Mouse (Mus musculus): Measurements from ENCODE around the gene Mkrn2os. TPM values are rescaled to one million over a fixed set of nuclear protein-coding genes. Genes with fewer than 3 reads are reported as not detected.
A peak's percentile ranks its signal among the peaks of the same experiment; 100 is the strongest.

Gene Mkrn2os
- polyA plus RNA-seq, 1 experiment from 2014 or later: 0.12 TPM

GRCm38 (mm10) chr6:115574171-115574570, 18.2 kb downstream of the Mkrn2os start:
- H3K4me2 ChIP-seq (ENCODE audit: low read depth): no peak overlapping the region
- H3K36me3 ChIP-seq (ENCODE audit: control insufficient read depth, insufficient read depth, low read length): peaks cover 6% of the 10 kb centered on the region
- ATAC-seq (ENCODE audit: insufficient read depth, low FRiP score, low TSS enrichment) (no peak), DNase-seq (ENCODE audit: low spot score) (no peak)
- WGBS: 87% methylated on average over 7 of the region's 7 CpGs
- no peak overlapping the region for H3K4me3 ChIP-seq (ENCODE audit: low read depth, low read length)
- no peak overlapping the region for H3K9ac ChIP-seq (ENCODE audit: low read length)
- H3K27ac ChIP-seq (ENCODE audit: low read depth, low read length): no peak overlapping the region
- H3K9me3 ChIP-seq (ENCODE audit: control insufficient read depth, low read length): no peaks in the 10 kb centered on the region
- H3K4me1 ChIP-seq (ENCODE audit: control insufficient read depth, insufficient read depth, low read length): no peaks in the 10 kb centered on the region
- no peaks in the 10 kb centered on the region for H3K27me3 ChIP-seq (ENCODE audit: control insufficient read depth, insufficient read depth, low read length)

GRCm38 (mm10) chr6:115565479-115566045, 26.8 kb downstream of the Mkrn2os start:
- Histone ChIP-seq H3K9me3 (ENCODE audit: control insufficient read depth, low read length) (no peaks in the 10 kb centered on the region), H3K4me3 (ENCODE audit: low read depth, low read length) (no peak overlapping the region), H3K27me3 (ENCODE audit: control insufficient read depth, insufficient read depth, low read length) (no peaks in the 10 kb centered on the region), H3K4me1 (ENCODE audit: control insufficient read depth, insufficient read depth, low read length) (no peaks in the 10 kb centered on the region), H3K36me3 (ENCODE audit: control insufficient read depth, insufficient read depth, low read length) (peaks cover 5% of the 10 kb centered on the region), H3K27ac (ENCODE audit: low read depth, low read length) (no peak overlapping the region), H3K9ac (ENCODE audit: low read length) (no peak overlapping the region), H3K4me2 (ENCODE audit: low read depth) (no peak overlapping the region)
- DNase-seq (ENCODE audit: low spot score): no peak
- WGBS: 89% methylated on average over 6 of the region's 6 CpGs
- ATAC-seq (ENCODE audit: insufficient read depth, low FRiP score, low TSS enrichment): no peak

GRCm38 (mm10) chr6:115559651-115560632, 32.4 kb downstream of the Mkrn2os start:
- ATAC-seq (ENCODE audit: insufficient read depth, low FRiP score, low TSS enrichment): no peak
- no peak overlapping the region for H3K27ac ChIP-seq (ENCODE audit: low read depth, low read length)
- no peak overlapping the region for H3K9ac ChIP-seq (ENCODE audit: low read length)
- no peak overlapping the region for H3K4me2 ChIP-seq (ENCODE audit: low read depth)
- H3K4me1 ChIP-seq (ENCODE audit: control insufficient read depth, insufficient read depth, low read length): no peaks in the 10 kb centered on the region
- no peak overlapping the region for H3K4me3 ChIP-seq (ENCODE audit: low read depth, low read length)
- no peak for DNase-seq (ENCODE audit: low spot score)
- H3K36me3 ChIP-seq (ENCODE audit: control insufficient read depth, insufficient read depth, low read length): peaks cover 4% of the 10 kb centered on the region; the same call in 1 of the 2 replicates
- H3K9me3 ChIP-seq (ENCODE audit: control insufficient read depth, low read length): no peaks in the 10 kb centered on the region
- WGBS: 75% methylated on average over 21 of the region's 21 CpGs
- H3K27me3 ChIP-seq (ENCODE audit: control insufficient read depth, insufficient read depth, low read length): no peaks in the 10 kb centered on the region

- 97% methylated on average over 2 of the region's 2 CpGs for WGBS
- no peak overlapping the region for H3K27ac ChIP-seq (ENCODE audit: low read depth, low read length)
- no peak overlapping the region for H3K9ac ChIP-seq (ENCODE audit: low read length)
- H3K4me1 ChIP-seq (ENCODE audit: control insufficient read depth, insufficient read depth, low read length): no peaks in the 10 kb centered on the region
- peaks cover 4% of the 10 kb centered on the region; the same call in 1 of the 2 replicates for H3K36me3 ChIP-seq (ENCODE audit: control insufficient read depth, insufficient read depth, low read length)
- DNase-seq (ENCODE audit: low spot score) (no peak), ATAC-seq (ENCODE audit: insufficient read depth, low FRiP score, low TSS enrichment) (no peak)
- no peaks in the 10 kb centered on the region for H3K27me3 ChIP-seq (ENCODE audit: control insufficient read depth, insufficient read depth, low read length)
- H3K4me3 ChIP-seq (ENCODE audit: low read depth, low read length): no peak overlapping the region
- H3K9me3 ChIP-seq (ENCODE audit: control insufficient read depth, low read length): no peaks in the 10 kb centered on the region
- H3K4me2 ChIP-seq (ENCODE audit: low read depth): no peak overlapping the region
Measured at GRCm38 (mm10) chr6:115558176-115558575, 34.2 kb downstream of the Mkrn2os start.

GRCm38 (mm10) chr6:115555485-115555884, 36.9 kb downstream of the Mkrn2os start:
- no peaks in the 10 kb centered on the region for H3K9me3 ChIP-seq (ENCODE audit: control insufficient read depth, low read length)
- no peak overlapping the region for H3K4me2 ChIP-seq (ENCODE audit: low read depth)
- DNase-seq (ENCODE audit: low spot score) (no peak), ATAC-seq (ENCODE audit: insufficient read depth, low FRiP score, low TSS enrichment) (no peak)
- H3K27me3 ChIP-seq (ENCODE audit: control insufficient read depth, insufficient read depth, low read length): no peaks in the 10 kb centered on the region
- WGBS: 89% methylated on average over 5 of the region's 5 CpGs
- no peaks in the 10 kb centered on the region for H3K4me1 ChIP-seq (ENCODE audit: control insufficient read depth, insufficient read depth, low read length)
- H3K36me3 ChIP-seq (ENCODE audit: control insufficient read depth, insufficient read depth, low read length): peaks cover 4% of the 10 kb centered on the region; the same call in 1 of the 2 replicates
- H3K4me3 ChIP-seq (ENCODE audit: low read depth, low read length): no peak overlapping the region
- no peak overlapping the region for H3K9ac ChIP-seq (ENCODE audit: low read length)
- H3K27ac ChIP-seq (ENCODE audit: low read depth, low read length): no peak overlapping the region

GRCm38 (mm10) chr6:115546276-115546675, 46.1 kb downstream of the Mkrn2os start:
- H3K4me2 ChIP-seq (ENCODE audit: low read depth): no peak overlapping the region
- DNase-seq (ENCODE audit: low spot score) (peak; percentile 63), ATAC-seq (ENCODE audit: insufficient read depth, low FRiP score, low TSS enrichment) (no peak)
- H3K27me3 ChIP-seq (ENCODE audit: control insufficient read depth, insufficient read depth, low read length): no peaks in the 10 kb centered on the region
- H3K36me3 ChIP-seq (ENCODE audit: control insufficient read depth, insufficient read depth, low read length): 0 out of 2 replicates have a peak, but pooled peaks cover 2% of the 10 kb centered on the region
- H3K4me3 ChIP-seq (ENCODE audit: low read depth, low read length): no peak overlapping the region
- H3K9ac ChIP-seq (ENCODE audit: low read length): no peak overlapping the region
- no peaks in the 10 kb centered on the region for H3K9me3 ChIP-seq (ENCODE audit: control insufficient read depth, low read length)
- 85% methylated on average over 5 of the region's 5 CpGs for WGBS
- peaks cover 7% of the 10 kb centered on the region; the same call in 1 of the 2 replicates for H3K4me1 ChIP-seq (ENCODE audit: control insufficient read depth, insufficient read depth, low read length)
- H3K27ac ChIP-seq (ENCODE audit: low read depth, low read length): no peak overlapping the region

GRCm38 (mm10) chr6:115544442-115544970, 47.9 kb downstream of the Mkrn2os start, which contains the start of gene Tsen2:
Tsen2 (plus strand) TSS chr6:115544664.
- no peaks in the 10 kb centered on the region for H3K9me3 ChIP-seq (ENCODE audit: control insufficient read depth, low read length)
- no peaks in the 10 kb centered on the region for H3K27me3 ChIP-seq (ENCODE audit: control insufficient read depth, insufficient read depth, low read length)
- peak within 1 kb of the TSS; percentile 74 for H3K9ac ChIP-seq (ENCODE audit: low read length)
- DNase-seq (ENCODE audit: low spot score) (peak; percentile 98), ATAC-seq (ENCODE audit: insufficient read depth, low FRiP score, low TSS enrichment) (peak; percentile 92)
- WGBS: under 1% methylated on average over 38 of the region's 38 CpGs
- H3K4me2 ChIP-seq (ENCODE audit: low read depth): peak within 1 kb of the TSS; percentile 74
- H3K4me3 ChIP-seq (ENCODE audit: low read depth, low read length): peak within 1 kb of the TSS; percentile 68
- 0 out of 2 replicates have a peak, but pooled peaks cover 2% of the 10 kb centered on the region for H3K36me3 ChIP-seq (ENCODE audit: control insufficient read depth, insufficient read depth, low read length)
- H3K27ac ChIP-seq (ENCODE audit: low read depth, low read length): peak within 1 kb of the TSS; percentile 76
- H3K4me1 ChIP-seq (ENCODE audit: control insufficient read depth, insufficient read depth, low read length): peaks cover 7% of the 10 kb centered on the region; the same call in 1 of the 2 replicates

- no peaks in the 10 kb centered on the region for H3K9me3 ChIP-seq (ENCODE audit: control insufficient read depth, low read length)
- no peak overlapping the region for H3K9ac ChIP-seq (ENCODE audit: low read length)
- peaks cover 7% of the 10 kb centered on the region; the same call in 1 of the 2 replicates for H3K4me1 ChIP-seq (ENCODE audit: control insufficient read depth, insufficient read depth, low read length)
- H3K27ac ChIP-seq (ENCODE audit: low read depth, low read length): no peak overlapping the region
- ATAC-seq (ENCODE audit: insufficient read depth, low FRiP score, low TSS enrichment): no peak
- H3K36me3 ChIP-seq (ENCODE audit: control insufficient read depth, insufficient read depth, low read length): no peaks in the 10 kb centered on the region
- no peak overlapping the region for H3K4me3 ChIP-seq (ENCODE audit: low read depth, low read length)
- no peaks in the 10 kb centered on the region for H3K27me3 ChIP-seq (ENCODE audit: control insufficient read depth, insufficient read depth, low read length)
- H3K4me2 ChIP-seq (ENCODE audit: low read depth): no peak overlapping the region
- WGBS: 74% methylated on average over 3 of the region's 3 CpGs
- no peak for DNase-seq (ENCODE audit: low spot score)
Measured at GRCm38 (mm10) chr6:115542341-115542740, 50.0 kb downstream of the Mkrn2os start.

Measured in neural tube, embryonic 11.5 days (tissue).